Mouse (Mus musculus): ENCODE measurements around the gene Epn2. TPM values are rescaled to one million over a fixed set of nuclear protein-coding genes. Genes with fewer than 3 reads are reported as not detected.

The Epn2 gene
- polyA plus RNA-seq, 1 experiment from 2014 or later, result 45.3 TPM

- no peak for ATAC-seq
- 84% methylated on average over 5 of the region's 5 CpGs for WGBS
- Histone ChIP-seq H3K27ac (no peak overlapping the region), H3K4me2 (no peak overlapping the region), H3K9ac (no peak overlapping the region), H3K36me3 (ENCODE audit: poor library complexity, severe bottlenecking) (no peaks in the 10 kb centered on the region), H3K4me3 (no peak overlapping the region), H3K4me1 (0 out of 2 replicates have a peak, but pooled peaks cover 3% of the 10 kb centered on the region), H3K27me3 (no peaks in the 10 kb centered on the region), H3K9me3 (replicated peaks) (no peaks in the 10 kb centered on the region)
These were observed 17.1 kb downstream of the Epn2 start for GRCm38 (mm10) chr11:61562421-61562820.

- WGBS, result 92% methylated on average over 5 of the region's 5 CpGs
- Histone ChIP-seq H3K4me1 (0 out of 2 replicates have a peak, but pooled peaks cover 3% of the 10 kb centered on the region), H3K27ac (no peak overlapping the region), H3K27me3 (no peaks in the 10 kb centered on the region), H3K4me3 (no peak overlapping the region), H3K9me3 (replicated peaks) (no peaks in the 10 kb centered on the region), H3K36me3 (ENCODE audit: poor library complexity, severe bottlenecking) (no peaks in the 10 kb centered on the region), H3K9ac (no peak overlapping the region), H3K4me2 (no peak overlapping the region)
- ATAC-seq, result no peak
These were observed 19.9 kb downstream of the Epn2 start for GRCm38 (mm10) chr11:61559572-61559971.

GRCm38 (mm10) chr11:61553015-61553754 lies 26.3 kb downstream of the Epn2 start:
- no peak overlapping the region for H3K4me3 ChIP-seq
- no peak overlapping the region for H3K4me2 ChIP-seq
- no peak for ATAC-seq
- H3K4me1 ChIP-seq, result peaks cover 11% of the 10 kb centered on the region; the same call in 1 of the 2 replicates
- no peaks in the 10 kb centered on the region for H3K9me3 ChIP-seq (replicated peaks)
- no peak overlapping the region for H3K9ac ChIP-seq
- no peak overlapping the region for H3K27ac ChIP-seq
- H3K36me3 ChIP-seq (ENCODE audit: poor library complexity, severe bottlenecking), result no peaks in the 10 kb centered on the region
- 71% methylated on average over 3 of the region's 3 CpGs for WGBS
- H3K27me3 ChIP-seq, result no peaks in the 10 kb centered on the region

GRCm38 (mm10) chr11:61550631-61551030 lies 28.9 kb downstream of the Epn2 start:
- no peak overlapping the region for H3K4me3 ChIP-seq
- peaks cover 11% of the 10 kb centered on the region; the same call in 1 of the 2 replicates for H3K4me1 ChIP-seq
- ATAC-seq, result no peak
- H3K9ac ChIP-seq, result no peak overlapping the region
- H3K36me3 ChIP-seq (ENCODE audit: poor library complexity, severe bottlenecking), result peaks cover 8% of the 10 kb centered on the region
- no peaks in the 10 kb centered on the region for H3K27me3 ChIP-seq
- H3K27ac ChIP-seq, result no peak overlapping the region
- no peaks in the 10 kb centered on the region for H3K9me3 ChIP-seq (replicated peaks)
- no peak overlapping the region for H3K4me2 ChIP-seq

DNA sequence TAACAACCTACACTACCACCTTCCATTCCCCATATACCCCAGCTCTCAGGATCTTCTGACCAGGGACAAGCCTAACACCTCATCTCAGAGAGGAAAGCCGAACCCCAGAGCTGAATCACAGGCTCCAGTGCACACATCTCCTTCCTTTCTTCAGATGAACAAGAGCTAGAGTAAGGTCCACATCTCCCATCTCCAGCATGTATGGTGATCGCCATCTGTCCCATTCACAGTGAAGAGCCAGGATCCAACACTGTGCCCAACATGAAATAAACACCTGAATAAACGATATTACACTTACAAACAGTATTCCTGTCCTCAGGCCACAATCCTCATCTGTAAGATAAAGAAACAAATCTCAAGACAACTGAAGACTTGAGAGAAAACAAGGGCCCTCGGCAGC lies 31.8 kb downstream of the Epn2 start:
- Histone ChIP-seq H3K27ac (no peak overlapping the region), H3K4me3 (no peak overlapping the region), H3K9ac (no peak overlapping the region), H3K4me1 (0 out of 2 replicates have a peak, but pooled peaks cover 6% of the 10 kb centered on the region), H3K9me3 (replicated peaks) (no peaks in the 10 kb centered on the region), H3K27me3 (no peaks in the 10 kb centered on the region), H3K36me3 (ENCODE audit: poor library complexity, severe bottlenecking) (peaks cover 23% of the 10 kb centered on the region), H3K4me2 (no peak overlapping the region)
- WGBS, result 91% methylated on average over 4 of the region's 4 CpGs
- no peak for ATAC-seq

GRCm38 (mm10) chr11:61546452-61546851 lies 33.0 kb downstream of the Epn2 start:
- Histone ChIP-seq H3K27me3 (no peaks in the 10 kb centered on the region), H3K4me1 (0 out of 2 replicates have a peak, but pooled peaks cover 6% of the 10 kb centered on the region), H3K36me3 (ENCODE audit: poor library complexity, severe bottlenecking) (peaks cover 23% of the 10 kb centered on the region), H3K27ac (no peak overlapping the region), H3K4me3 (no peak overlapping the region), H3K9me3 (replicated peaks) (no peaks in the 10 kb centered on the region), H3K4me2 (no peak overlapping the region), H3K9ac (no peak overlapping the region)
- 95% methylated on average over 10 of the region's 10 CpGs for WGBS
- ATAC-seq, result no peak

- ATAC-seq, result no peak
- Histone ChIP-seq H3K4me1 (no peaks in the 10 kb centered on the region), H3K9me3 (replicated peaks) (no peaks in the 10 kb centered on the region), H3K4me2 (no peak overlapping the region), H3K36me3 (ENCODE audit: poor library complexity, severe bottlenecking) (peaks cover 29% of the 10 kb centered on the region), H3K4me3 (no peak overlapping the region), H3K27ac (no peak overlapping the region), H3K27me3 (no peaks in the 10 kb centered on the region), H3K9ac (no peak overlapping the region)
- WGBS, result 90% methylated on average over 2 of the region's 2 CpGs
These were observed 33.9 kb downstream of the Epn2 start for GRCm38 (mm10) chr11:61545586-61545985.

- no peaks in the 10 kb centered on the region for H3K27me3 ChIP-seq
- no peak for ATAC-seq
- no peak overlapping the region for H3K27ac ChIP-seq
- H3K9ac ChIP-seq, result no peak overlapping the region
- peaks cover 36% of the 10 kb centered on the region for H3K36me3 ChIP-seq (ENCODE audit: poor library complexity, severe bottlenecking)
- no peaks in the 10 kb centered on the region for H3K4me1 ChIP-seq
- H3K9me3 ChIP-seq (replicated peaks), result no peaks in the 10 kb centered on the region
- H3K4me3 ChIP-seq, result no peak overlapping the region
- WGBS, result 94% methylated on average over 2 of the region's 2 CpGs
- no peak overlapping the region for H3K4me2 ChIP-seq
These were observed 38.4 kb downstream of the Epn2 start for GRCm38 (mm10) chr11:61541106-61541505.

GRCm38 (mm10) chr11:61540642-61541041 lies 38.8 kb downstream of the Epn2 start:
- Histone ChIP-seq H3K27me3 (no peaks in the 10 kb centered on the region), H3K9ac (no peak overlapping the region), H3K4me3 (no peak overlapping the region), H3K9me3 (replicated peaks) (no peaks in the 10 kb centered on the region), H3K36me3 (ENCODE audit: poor library complexity, severe bottlenecking) (peaks cover 31% of the 10 kb centered on the region), H3K27ac (no peak overlapping the region), H3K4me2 (no peak overlapping the region), H3K4me1 (no peaks in the 10 kb centered on the region)
- no peak for ATAC-seq
- WGBS, result 81% methylated on average over 7 of the region's 7 CpGs

DNA sequence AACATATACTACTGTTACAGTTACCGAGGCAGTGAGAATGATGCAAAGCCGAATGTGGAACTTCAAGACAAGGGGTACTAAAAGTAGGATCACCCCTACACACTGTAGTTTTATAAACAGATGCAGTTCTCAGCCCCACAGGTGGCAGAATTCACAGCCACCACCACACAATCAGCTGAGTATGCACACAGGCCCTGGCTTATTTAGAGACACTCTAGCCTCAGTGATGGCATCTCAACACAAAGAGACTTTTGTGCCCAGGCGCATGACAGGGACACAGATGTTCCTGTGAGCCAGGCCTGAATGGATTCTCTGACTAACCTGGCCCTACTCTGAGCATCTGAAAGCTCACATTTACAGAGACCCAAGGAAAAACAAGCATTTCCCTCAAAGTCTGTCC lies 42.1 kb downstream of the Epn2 start:
- H3K27me3 ChIP-seq, result no peaks in the 10 kb centered on the region
- no peak overlapping the region for H3K4me2 ChIP-seq

GRCm38 (mm10) chr11:61536952-61537351 lies 42.5 kb downstream of the Epn2 start:
- WGBS, result 76% methylated on average over 3 of the region's 3 CpGs
- Histone ChIP-seq H3K4me2 (no peak overlapping the region), H3K9me3 (replicated peaks) (no peaks in the 10 kb centered on the region), H3K27me3 (no peaks in the 10 kb centered on the region), H3K4me3 (no peak overlapping the region), H3K4me1 (no peaks in the 10 kb centered on the region), H3K36me3 (ENCODE audit: poor library complexity, severe bottlenecking) (peaks cover 24% of the 10 kb centered on the region; the same call in 1 of the 2 replicates), H3K9ac (no peak overlapping the region), H3K27ac (no peak overlapping the region)
- ATAC-seq, result no peak

More for the DNA sequence above, 42.1 kb downstream of the Epn2 start:
- Histone ChIP-seq H3K9ac (no peak overlapping the region), H3K4me3 (no peak overlapping the region), H3K27ac (no peak overlapping the region), H3K36me3 (ENCODE audit: poor library complexity, severe bottlenecking) (peaks cover 20% of the 10 kb centered on the region; the same call in 1 of the 2 replicates), H3K9me3 (replicated peaks) (no peaks in the 10 kb centered on the region), H3K4me1 (no peaks in the 10 kb centered on the region)
- no peak for ATAC-seq
- 92% methylated on average over 3 of the region's 3 CpGs for WGBS

DNA sequence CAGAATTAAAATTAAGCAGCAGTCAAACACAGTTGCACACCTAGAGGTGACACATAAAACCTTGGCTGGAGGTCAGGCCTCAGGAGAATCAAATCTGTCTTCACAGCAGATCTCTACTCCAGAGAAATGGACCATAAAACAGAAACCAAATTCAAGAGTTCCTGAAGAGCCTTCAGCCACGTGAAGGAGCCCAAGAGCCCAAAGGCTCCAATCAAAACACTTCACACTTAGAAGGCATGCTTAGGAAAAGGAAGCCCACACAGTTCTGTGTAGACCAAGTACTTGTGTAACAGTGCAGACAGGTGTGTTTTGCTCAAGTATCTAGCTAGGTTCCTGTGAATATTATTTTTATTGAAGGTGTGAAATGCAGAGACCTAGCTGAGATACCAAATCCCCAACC lies 44.0 kb downstream of the Epn2 start:
- Histone ChIP-seq H3K9me3 (replicated peaks) (no peaks in the 10 kb centered on the region), H3K4me2 (no peak overlapping the region), H3K27me3 (no peaks in the 10 kb centered on the region), H3K4me1 (no peaks in the 10 kb centered on the region), H3K9ac (no peak overlapping the region), H3K36me3 (ENCODE audit: poor library complexity, severe bottlenecking) (peaks cover 24% of the 10 kb centered on the region; the same call in 1 of the 2 replicates), H3K27ac (no peak overlapping the region), H3K4me3 (no peak overlapping the region)
- 83% methylated on average over 1 of the region's 1 CpGs for WGBS
- no peak for ATAC-seq

- Histone ChIP-seq H3K4me1 (peaks cover 11% of the 10 kb centered on the region), H3K36me3 (ENCODE audit: poor library complexity, severe bottlenecking) (peaks cover 26% of the 10 kb centered on the region; the same call in 1 of the 2 replicates), H3K27ac (no peak overlapping the region), H3K4me3 (no peak overlapping the region), H3K9ac (no peak overlapping the region), H3K27me3 (no peaks in the 10 kb centered on the region), H3K4me2 (no peak overlapping the region), H3K9me3 (replicated peaks) (no peaks in the 10 kb centered on the region)
- WGBS, result 79% methylated on average over 5 of the region's 5 CpGs
- ATAC-seq, result no peak
These were observed 45.9 kb downstream of the Epn2 start for GRCm38 (mm10) chr11:61533571-61533970.

Data from forebrain, embryonic 13.5 days (tissue).